Mouse (Mus musculus) cortical plate, adult 2 months (tissue): ENCODE results near the gene Efcab5.

ENCODE experiments used
- CTCF ChIP-seq: fragments of 200-500 bp; IDR thresholded peaks from 2 replicates; pipeline ENCODE4 v1.5.1; 2011; ENCODE audit warnings: mild to moderate bottlenecking, control low read depth, low read length; ENCODE audit not compliant: insufficient read depth; ENCODE audit errors: extremely low read depth
- POLR2A ChIP-seq: fragments of 200-500 bp; IDR thresholded peaks from 2 replicates; pipeline ENCODE4 v1.6.1; 2011; ENCODE audit warnings: mild to moderate bottlenecking, low read length, control low read depth; ENCODE audit not compliant: insufficient read depth; ENCODE audit errors: extremely low read depth

DNA sequence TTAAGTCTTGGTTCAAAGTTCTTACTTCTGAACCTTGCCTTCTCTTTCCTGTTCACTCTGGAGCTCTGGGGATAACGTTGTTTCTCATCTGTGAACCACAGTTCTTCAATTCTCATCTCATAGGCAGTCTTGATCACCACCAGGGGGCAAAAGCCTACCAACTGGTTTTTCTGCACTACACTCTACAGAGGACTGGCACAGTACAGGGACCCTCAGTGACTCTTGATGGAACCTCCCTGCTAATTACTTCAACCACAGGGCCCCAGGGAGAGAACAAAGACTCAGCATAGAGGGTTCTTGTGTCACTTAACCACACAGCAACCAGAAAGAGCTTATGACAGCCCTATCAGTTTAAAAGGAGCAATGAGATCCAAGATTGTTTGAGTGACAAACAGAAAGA is 26.0 kb upstream of the Efcab5 start:
- TF ChIP-seq CTCF, result peak; percentile 56; the same call in 1 of the 2 replicates
- TF ChIP-seq POLR2A, result no peak
